In genomic region chr2:4420679-4421312, GRCm38 (mm10) we compare ENCODE assay signal across 16 mouse cellular contexts.
DNase-seq lines count a peak whose midpoint lies in the region; ATAC-seq and TF ChIP-seq lines count a peak whose summit lies in the region.
"Had no signal": no experiment of that assay in that cellular context is flagged by ENCODE, and none has a peak within 500 bp of the region (broad histone marks: within the 10 kb centered on the region; RNA-seq: fewer than 3 reads in every experiment).

No protein-coding gene starts in this region.

- peaks cover 4% of the 10 kb centered on the region; the same call in 1 of the 2 replicates for H3K4me1 ChIP-seq in lung, embryonic 14.5 days (ENCODE audit: insufficient read depth)
- H3K4me1 ChIP-seq in embryonic facial prominence, embryonic 13.5 days, result peaks cover 18% of the 10 kb centered on the region
- H3K4me1 ChIP-seq in hindbrain, embryonic 12.5 days, result peaks cover 18% of the 10 kb centered on the region
- H3K4me1 ChIP-seq in midbrain, embryonic 16.5 days (ENCODE audit: control insufficient read depth, insufficient read depth, low read length), result peaks cover 8% of the 10 kb centered on the region

- DNase-seq in lung, embryonic 14.5 days, result no peak
- DNase-seq in lung, postnatal 36 days, result no peak
- no peak for DNase-seq in ovary, postnatal 36 days (ENCODE audit: low spot score)
- DNase-seq in gastrocnemius, postnatal 36 days, result no peak
- no peak for DNase-seq in gastrocnemius, adult 8-10 months (ENCODE audit: low spot score in 2 of 2)
- DNase-seq: adrenal gland, postnatal 25 days; cerebellum, adult 11-12 months; embryo, embryonic 11 days; heart, adult 18-20 months had no signal

- no peak overlapping the region for H3K9ac ChIP-seq in lung, embryonic 14.5 days
- H3K9ac ChIP-seq in embryonic facial prominence, embryonic 13.5 days, result no peak overlapping the region
- no peak overlapping the region for H3K9ac ChIP-seq in hindbrain, embryonic 12.5 days
- no peak overlapping the region for H3K9ac ChIP-seq in midbrain, embryonic 16.5 days (ENCODE audit: low read depth, low read length)
- H3K9ac ChIP-seq: liver, embryonic 14.5 days had no signal

- no peak for ATAC-seq in lung, embryonic 14.5 days (ENCODE audit: insufficient read depth)
- no peak for ATAC-seq in embryonic facial prominence, embryonic 13.5 days (ENCODE audit: insufficient number of reproducible peaks, insufficient read depth, low FRiP score, low TSS enrichment, low read depth)
- ATAC-seq in hindbrain, embryonic 12.5 days (ENCODE audit: low FRiP score), result peak; percentile 90
- ATAC-seq in midbrain, embryonic 16.5 days, result peak; percentile 58; the same call in 1 of the 2 replicates
- ATAC-seq: intestine, embryonic 16.5 days had no signal

- no peak overlapping the region for H3K4me3 ChIP-seq in lung, embryonic 14.5 days (ENCODE audit: low read depth, low read length)
- no peak overlapping the region for H3K4me3 ChIP-seq in embryonic facial prominence, embryonic 13.5 days
- H3K4me3 ChIP-seq in hindbrain, embryonic 12.5 days, result no peak overlapping the region
- H3K4me3 ChIP-seq in midbrain, embryonic 16.5 days (ENCODE audit: low read depth, low read length), result no peak overlapping the region
- H3K4me3 ChIP-seq: layer of hippocampus, adult 2 months had no signal

- H3K36me3 ChIP-seq in lung, embryonic 14.5 days (ENCODE audit: insufficient read depth), result no peaks in the 10 kb centered on the region
- H3K36me3 ChIP-seq in embryonic facial prominence, embryonic 13.5 days, result 0 out of 2 replicates have a peak, but pooled peaks cover 4% of the 10 kb centered on the region
- H3K36me3 ChIP-seq in hindbrain, embryonic 12.5 days, result no peaks in the 10 kb centered on the region
- no peaks in the 10 kb centered on the region for H3K36me3 ChIP-seq in midbrain, embryonic 16.5 days (ENCODE audit: control insufficient read depth, insufficient read depth, low read length)

- no peaks in the 10 kb centered on the region for H3K27me3 ChIP-seq in lung, embryonic 14.5 days (ENCODE audit: insufficient read depth, low read length)
- no peaks in the 10 kb centered on the region for H3K27me3 ChIP-seq in embryonic facial prominence, embryonic 13.5 days
- no peaks in the 10 kb centered on the region for H3K27me3 ChIP-seq in hindbrain, embryonic 12.5 days
- H3K27me3 ChIP-seq in midbrain, embryonic 16.5 days (ENCODE audit: control insufficient read depth, insufficient read depth, low read depth, low read length), result no peaks in the 10 kb centered on the region
- H3K27me3 ChIP-seq: Patski had no signal

- intact Hi-C loops in gastrocnemius, postnatal 36 days (cut with DNase I), result no loop called here

- no peak overlapping the region for H3K4me2 ChIP-seq in lung, embryonic 14.5 days
- no peak overlapping the region for H3K4me2 ChIP-seq in embryonic facial prominence, embryonic 13.5 days
- H3K4me2 ChIP-seq in hindbrain, embryonic 12.5 days (replicated peaks), result no peak overlapping the region
- no peak overlapping the region for H3K4me2 ChIP-seq in midbrain, embryonic 16.5 days (ENCODE audit: low read length)

- no peaks in the 10 kb centered on the region for H3K9me3 ChIP-seq in lung, embryonic 14.5 days (ENCODE audit: low read depth, low read length)
- no peaks in the 10 kb centered on the region for H3K9me3 ChIP-seq in embryonic facial prominence, embryonic 13.5 days
- H3K9me3 ChIP-seq in hindbrain, embryonic 12.5 days (replicated peaks), result no peaks in the 10 kb centered on the region
- no peaks in the 10 kb centered on the region for H3K9me3 ChIP-seq in midbrain, embryonic 16.5 days (replicated peaks; ENCODE audit: control insufficient read depth, low read length, poor library complexity, severe bottlenecking)

- no peak for TF ChIP-seq CTCF in lung, embryonic 14.5 days (IDR thresholded peaks at IDR 0.05; ENCODE audit: low read depth)

- H3K27ac ChIP-seq in lung, embryonic 14.5 days (ENCODE audit: low read depth), result peak overlapping the region; percentile 38; the same call in 1 of the 2 replicates
- peak overlapping the region; percentile 44; the same call in 1 of the 2 replicates for H3K27ac ChIP-seq in embryonic facial prominence, embryonic 13.5 days
- H3K27ac ChIP-seq in hindbrain, embryonic 12.5 days, result peak overlapping the region; percentile 42
- 0 out of 2 replicates have a peak overlapping the region, but pooled peaks have one; percentile 28 for H3K27ac ChIP-seq in midbrain, embryonic 16.5 days (ENCODE audit: low read length)
- H3K27ac ChIP-seq: layer of hippocampus, adult 2 months; liver, embryonic 14.5 days had no signal

- WGBS in lung, embryonic 14.5 days, result 91% methylated on average over 4 of the region's 4 CpGs
- WGBS in embryonic facial prominence, embryonic 13.5 days, result 66% methylated on average over 4 of the region's 4 CpGs
- WGBS in hindbrain, embryonic 12.5 days, result 65% methylated on average over 4 of the region's 4 CpGs
- 48% methylated on average over 4 of the region's 4 CpGs for WGBS in midbrain, embryonic 16.5 days

Comparison
In these comparisons a context has a peak if more than half of its experiments do, and no peak if none do; other contexts are left out.
1. ATAC-seq: peak in hindbrain, embryonic 12.5 days (single experiment) and midbrain, embryonic 16.5 days (single experiment); none in lung, embryonic 14.5 days (single experiment) and embryonic facial prominence, embryonic 13.5 days (single experiment).
2. Peak in every context shown above with its lines, with median percentiles within 50 percentile points of each other: H3K27ac ChIP-seq.